Comparison of ENCODE assay signal across 8 mouse cellular contexts in the genomic region with DNA sequence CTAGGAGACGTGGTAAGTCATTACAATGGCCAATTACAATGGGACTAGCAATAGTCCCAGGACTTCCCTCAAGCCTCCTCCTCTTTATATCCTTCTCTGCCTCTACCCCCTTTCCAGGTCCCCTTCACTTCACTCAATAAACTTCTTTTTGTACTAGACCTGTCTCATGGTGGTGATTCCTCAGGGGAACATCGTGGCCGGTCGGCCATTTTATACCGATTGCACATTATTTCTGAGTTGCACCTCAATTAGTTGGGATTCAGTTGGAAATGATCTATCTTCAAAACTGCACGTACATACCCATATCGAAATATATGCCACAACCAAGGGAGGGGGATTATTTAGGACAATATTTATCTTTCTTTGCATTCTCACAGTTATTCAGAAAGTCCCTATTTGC. TPM values are rescaled to one million over a fixed set of nuclear protein-coding genes. Genes with fewer than 3 reads are reported as not detected.
A peak's percentile ranks its signal among the peaks of the same experiment; 100 is the strongest.
DNase-seq lines count a peak whose midpoint lies in the region; ATAC-seq and TF ChIP-seq lines count a peak whose summit lies in the region.

No protein-coding gene starts in this region.

- ATAC-seq in heart, embryonic 11.5 days (replicated peaks; ENCODE audit: insufficient number of reproducible peaks, low FRiP score, low TSS enrichment): no peak
- no peak for ATAC-seq in G1E (ENCODE audit: extremely low read depth, insufficient number of reproducible peaks, low FRiP score, poor library complexity, severe bottlenecking)
- ATAC-seq in midbrain, embryonic 11.5 days (ENCODE audit: low FRiP score): peak; percentile 49
- ATAC-seq in inflammation-experienced regulatory T-cells, adult 6 months: no peak
- no peak for ATAC-seq in megakaryocyte progenitor cell, adult 5-6 weeks (replicated peaks; ENCODE audit: poor library complexity)

- H3K9ac ChIP-seq in heart, embryonic 11.5 days (ENCODE audit: low read depth, low read length): peak overlapping the region; percentile 92
- H3K9ac ChIP-seq in midbrain, embryonic 11.5 days (ENCODE audit: low read length): peak overlapping the region; percentile 87

- peak overlapping the region; percentile 76 for H3K4me3 ChIP-seq in heart, embryonic 11.5 days (ENCODE audit: low read depth, low read length)
- peak overlapping the region; percentile 96 for H3K4me3 ChIP-seq in G1E (ENCODE audit: low read depth, low read length)
- peak overlapping the region; percentile 76 for H3K4me3 ChIP-seq in midbrain, embryonic 11.5 days (ENCODE audit: low read depth, low read length)

- peaks cover 8% of the 10 kb centered on the region for H3K4me1 ChIP-seq in heart, embryonic 11.5 days (ENCODE audit: control insufficient read depth, insufficient read depth, low read length)
- H3K4me1 ChIP-seq in G1E (ENCODE audit: insufficient read depth, low read depth, low read length): peaks cover 36% of the 10 kb centered on the region
- H3K4me1 ChIP-seq in midbrain, embryonic 11.5 days (ENCODE audit: control insufficient read depth, insufficient read depth, low read length): peaks cover 10% of the 10 kb centered on the region; the same call in 1 of the 2 replicates

- H3K4me2 ChIP-seq in heart, embryonic 11.5 days: peak overlapping the region; percentile 76
- peak overlapping the region; percentile 49 for H3K4me2 ChIP-seq in midbrain, embryonic 11.5 days

- no peak for DNase-seq in heart, adult 18-20 months
- DNase-seq in G1E (ENCODE audit: low spot score): no peak
- peak; percentile 12 for DNase-seq in forelimb bud, embryonic 11.5 days (ENCODE audit: low read depth, low spot score)
- DNase-seq in midbrain, embryonic 11.5 days (ENCODE audit: low spot score, missing footprints): peak; percentile 90
- no peak for DNase-seq in ovary, adult 18-20 months (ENCODE audit: low spot score)

- no peaks in the 10 kb centered on the region for H3K36me3 ChIP-seq in heart, embryonic 11.5 days (ENCODE audit: control insufficient read depth, insufficient read depth, low read length)
- H3K36me3 ChIP-seq in G1E (replicated peaks): peaks cover 39% of the 10 kb centered on the region
- H3K36me3 ChIP-seq in midbrain, embryonic 11.5 days (ENCODE audit: control insufficient read depth, insufficient read depth, low read length): peaks cover 3% of the 10 kb centered on the region

- no peak for TF ChIP-seq CTCF in G1E (IDR thresholded peaks at IDR 0.05; ENCODE audit: low read depth, low read length)

- 30% methylated on average over 7 of the region's 7 CpGs for WGBS in heart, embryonic 11.5 days (ENCODE audit: insufficient replicate concordance)
- WGBS in midbrain, embryonic 11.5 days: 29% methylated on average over 7 of the region's 7 CpGs

- H3K9me3 ChIP-seq in heart, embryonic 11.5 days (replicated peaks; ENCODE audit: control insufficient read depth, low read length): no peaks in the 10 kb centered on the region
- no peaks in the 10 kb centered on the region for H3K9me3 ChIP-seq in G1E (replicated peaks)
- H3K9me3 ChIP-seq in midbrain, embryonic 11.5 days (ENCODE audit: control insufficient read depth, low read length): no peaks in the 10 kb centered on the region

- peak overlapping the region; percentile 85 for H3K27ac ChIP-seq in heart, embryonic 11.5 days (ENCODE audit: low read depth, low read length)
- peak overlapping the region; percentile 94 for H3K27ac ChIP-seq in midbrain, embryonic 11.5 days (ENCODE audit: low read depth, low read length)

- no peaks in the 10 kb centered on the region for H3K27me3 ChIP-seq in heart, embryonic 11.5 days (ENCODE audit: control insufficient read depth, insufficient read depth, low read length)
- H3K27me3 ChIP-seq in G1E (ENCODE audit: insufficient read depth, low read length): no peaks in the 10 kb centered on the region
- no peaks in the 10 kb centered on the region for H3K27me3 ChIP-seq in midbrain, embryonic 11.5 days (ENCODE audit: control insufficient read depth, insufficient read depth, low read length)

RNA-seq across cellular contexts. Expression of gene Rc3h2, which starts 8.9 kb away (rescaled TPM):
- 12.7 and 14.9 TPM in 2 replicates for polyA plus RNA-seq in heart, embryonic 11.5 days (2014; fragmentation: Nextera tagmentation; extraction: Ambion mirVana)
- 10 to 100 TPM; 29.4 to 29.6 TPM for total RNA-seq in heart, adult 18-20 months (2021)
- total RNA-seq in G1E (2014; fragmentation: Nextera tagmentation) (86.0 and 118 TPM in 2 replicates), G1E (2017) (58.3 and 68.1 TPM in 2 replicates)
- polyA plus RNA-seq in G1E (2012): 1.7 and 2.1 TPM in 2 replicates
- 20.4 and 22.0 TPM in 2 replicates for polyA plus RNA-seq in midbrain, embryonic 11.5 days (2014; fragmentation: Nextera tagmentation; extraction: Ambion mirVana)
- polyA plus RNA-seq in inflammation-experienced regulatory T-cells, adult 6 months (2017; shearing (Covaris generic)): 10 to 100 TPM; 24.1 to 32.8 (median 28.2) TPM
- total RNA-seq in megakaryocyte progenitor cell, adult 5-6 weeks (2015): 28.8 and 29.9 TPM in 2 replicates
- total RNA-seq in megakaryocyte progenitor cell, adult 5-6 weeks (2017): 23.1 and 37.1 TPM in 2 replicates

RNA-seq across cellular contexts. Expression of gene Zbtb26, which starts 11.3 kb away (rescaled TPM):
- polyA plus RNA-seq in heart, embryonic 11.5 days (2014; fragmentation: Nextera tagmentation; extraction: Ambion mirVana): 6.8 and 6.9 TPM in 2 replicates
- total RNA-seq in heart, adult 18-20 months (2021): 1 to 10 TPM; 4.4 to 4.5 TPM
- total RNA-seq in G1E (2014; fragmentation: Nextera tagmentation) (37.1 and 37.3 TPM in 2 replicates), G1E (2017) (21.1 and 25.7 TPM in 2 replicates)
- 0.67 and 0.85 TPM in 2 replicates for polyA plus RNA-seq in G1E (2012)
- 11.7 and 14.1 TPM in 2 replicates for polyA plus RNA-seq in midbrain, embryonic 11.5 days (2014; fragmentation: Nextera tagmentation; extraction: Ambion mirVana)
- polyA plus RNA-seq in inflammation-experienced regulatory T-cells, adult 6 months (2017; shearing (Covaris generic)): 1 to 10 TPM; 2.8 to 4.8 (median 4.5) TPM
- total RNA-seq in megakaryocyte progenitor cell, adult 5-6 weeks (2015): 7.3 and 8.3 TPM in 2 replicates
- total RNA-seq in megakaryocyte progenitor cell, adult 5-6 weeks (2017): 8.2 and 11.8 TPM in 2 replicates

RNA-seq across cellular contexts. Expression of gene Zbtb6, which starts 11.4 kb away (rescaled TPM):
- polyA plus RNA-seq in heart, embryonic 11.5 days (2014; fragmentation: Nextera tagmentation; extraction: Ambion mirVana): 2.8 and 3.8 TPM in 2 replicates
- total RNA-seq in heart, adult 18-20 months (2021): 1 to 10 TPM; 4.1 to 4.8 TPM
- total RNA-seq in G1E (2014; fragmentation: Nextera tagmentation) (33.8 and 34.4 TPM in 2 replicates), G1E (2017) (43.4 and 48.2 TPM in 2 replicates)
- 0.55 and 0.98 TPM in 2 replicates for polyA plus RNA-seq in G1E (2012)
- polyA plus RNA-seq in midbrain, embryonic 11.5 days (2014; fragmentation: Nextera tagmentation; extraction: Ambion mirVana): 6.8 and 8.4 TPM in 2 replicates
- 1 to 10 TPM; 4.0 to 6.6 (median 6.1) TPM for polyA plus RNA-seq in inflammation-experienced regulatory T-cells, adult 6 months (2017; shearing (Covaris generic))
- total RNA-seq in megakaryocyte progenitor cell, adult 5-6 weeks (2015): 16.2 and 17.4 TPM in 2 replicates
- total RNA-seq in megakaryocyte progenitor cell, adult 5-6 weeks (2017): 20.3 and 22.3 TPM in 2 replicates

RNA-seq across cellular contexts. Expression of gene Rabgap1, which starts 11.5 kb away (rescaled TPM):
- 26.8 and 52.3 TPM in 2 replicates for polyA plus RNA-seq in heart, embryonic 11.5 days (2014; fragmentation: Nextera tagmentation; extraction: Ambion mirVana)
- total RNA-seq in heart, adult 18-20 months (2021): 10 to 100 TPM; 41.5 to 42.3 TPM
- 76.2 and 80.4 TPM in 2 replicates for total RNA-seq in G1E (2014; fragmentation: Nextera tagmentation)
- total RNA-seq in G1E (2017): 83.5 and 101 TPM in 2 replicates
- 2.8 and 4.3 TPM in 2 replicates for polyA plus RNA-seq in G1E (2012)
- polyA plus RNA-seq in midbrain, embryonic 11.5 days (2014; fragmentation: Nextera tagmentation; extraction: Ambion mirVana): 43.8 and 51.8 TPM in 2 replicates
- 10 to 100 TPM; 28.6 to 55.3 (median 34.8) TPM for polyA plus RNA-seq in inflammation-experienced regulatory T-cells, adult 6 months (2017; shearing (Covaris generic))
- total RNA-seq in megakaryocyte progenitor cell, adult 5-6 weeks (2015): 20.0 and 31.9 TPM in 2 replicates
- total RNA-seq in megakaryocyte progenitor cell, adult 5-6 weeks (2017): 30.4 and 39.1 TPM in 2 replicates

Comparison
In these comparisons a context has a peak if more than half of its experiments do, and no peak if none do; other contexts are left out.
1. DNase-seq: peak in forelimb bud, embryonic 11.5 days (single experiment) and midbrain, embryonic 11.5 days (single experiment); none in heart, adult 18-20 months (0 of 2), G1E (single experiment) and ovary, adult 18-20 months (single experiment).
2. Peak in every context shown above with its lines, with median percentiles within 50 percentile points of each other: H3K4me3 ChIP-seq.